Mouse (Mus musculus) myocyte (in vitro differentiated cells): ENCODE data around the gene Olfr1423. TPM values are rescaled to one million over a fixed set of nuclear protein-coding genes. Genes with fewer than 3 reads are reported as not detected.

ENCODE experiments used
- H3K27me3 ChIP-seq: one replicate; pipeline ENCODE4 v1.6.1; 2011; ENCODE audit not compliant: control insufficient read depth, insufficient read depth, insufficient read length
- H3K36me3 ChIP-seq: one replicate; pipeline ENCODE4 v1.6.1; 2011; ENCODE audit not compliant: control insufficient read depth, insufficient read depth
- H3K4me2 ChIP-seq: one replicate; pipeline ENCODE4 v1.6.1; 2011; ENCODE audit warnings: low read depth, control low read depth
- H3K4me3 ChIP-seq: one replicate; pipeline ENCODE4 v1.5.1; 2011; ENCODE audit warnings: mild to moderate bottlenecking, control low read depth, moderate library complexity
- H3K79me2 ChIP-seq: one replicate; pipeline ENCODE4 v1.6.1; 2011; ENCODE audit not compliant: control insufficient read depth, insufficient read depth
- H3ac ChIP-seq: one replicate; pipeline ENCODE4 v1.6.1; 2011; ENCODE audit not compliant: control insufficient read depth, insufficient read length
- CEBPB ChIP-seq: IDR thresholded peaks from 2 replicates; pipeline ENCODE4 v1.6.1; 2011; ENCODE audit warnings: mild to moderate bottlenecking, moderate library complexity; ENCODE audit not compliant: poor library complexity, insufficient read depth, severe bottlenecking
- E2F4 ChIP-seq: IDR thresholded peaks from one replicate; pipeline ENCODE4 v1.6.1; 2011; ENCODE audit warnings: mild to moderate bottlenecking, control low read depth, moderate library complexity; ENCODE audit not compliant: insufficient read depth
- MAX ChIP-seq: IDR thresholded peaks from one replicate; pipeline ENCODE4 v1.6.1; 2011; ENCODE audit warnings: low read depth, mild to moderate bottlenecking, control low read depth
- MYOD1 ChIP-seq, 3 experiments: IDR thresholded peaks; one replicate each; pipeline ENCODE4 v1.6.1; 2011; ENCODE audit warnings: control low read depth in 2 of 3, low read depth in 2 of 3, mild to moderate bottlenecking in 2 of 3, moderate library complexity in 1 of 3; ENCODE audit not compliant: insufficient read length in 2 of 3, control insufficient read depth in 1 of 3
- MYOG ChIP-seq, 3 experiments: IDR thresholded peaks; one replicate each; pipeline ENCODE4 v1.6.1; 2011; ENCODE audit warnings: control low read depth in 2 of 3, low read depth in 2 of 3, mild to moderate bottlenecking in 2 of 3; ENCODE audit not compliant: insufficient read length in 2 of 3, control insufficient read depth in 1 of 3, insufficient read depth in 1 of 3
- POLR2A ChIP-seq: IDR thresholded peaks from one replicate; pipeline ENCODE4 v1.6.1; 2011; ENCODE audit warnings: low read depth, mild to moderate bottlenecking, control low read depth, moderate library complexity; ENCODE audit not compliant: insufficient read length
- POLR2AphosphoS2 ChIP-seq: IDR thresholded peaks from one replicate; pipeline ENCODE4 v1.6.1; 2011; ENCODE audit warnings: low read depth, control low read depth; ENCODE audit not compliant: insufficient read length
- REST ChIP-seq: IDR thresholded peaks from one replicate; pipeline ENCODE4 v1.6.1; 2011; ENCODE audit warnings: mild to moderate bottlenecking, control low read depth, moderate library complexity; ENCODE audit not compliant: insufficient read depth, insufficient read length
- SRF ChIP-seq: IDR thresholded peaks from one replicate; pipeline ENCODE4 v1.6.1; 2011; ENCODE audit warnings: low read depth; ENCODE audit not compliant: control insufficient read depth, insufficient read length
- TCF12 ChIP-seq: IDR thresholded peaks from one replicate; pipeline ENCODE4 v1.6.1; 2011; ENCODE audit warnings: mild to moderate bottlenecking, control low read depth; ENCODE audit not compliant: poor library complexity, insufficient read depth, severe bottlenecking
- TCF3 ChIP-seq: IDR thresholded peaks from one replicate; pipeline ENCODE4 v1.6.1; 2011; ENCODE audit warnings: low read depth, control low read depth; ENCODE audit not compliant: insufficient read length
- USF1 ChIP-seq: IDR thresholded peaks from one replicate; pipeline ENCODE4 v1.6.1; 2011; ENCODE audit warnings: low read depth, mild to moderate bottlenecking, control low read depth, moderate library complexity
- polyA plus RNA-seq: library from polyadenylated mRNA; unstranded; fragments of >200 nt; fragmentation: generic; extraction: Trizol; gene quantifications from one replicate; pipeline ENCODE4 v1.2.1, GENCODE M21; 2012; ENCODE audit warnings: missing spikeins

Gene Olfr1423
- polyA plus RNA-seq, 1 experiment, result not detected

GRCm38 (mm10) chr19:12001686-12002085, 39.4 kb downstream of the Olfr1423 start:
- no peaks in the 10 kb centered on the region for H3K79me2 ChIP-seq
- H3K4me2 ChIP-seq, result peak overlapping the region; percentile 65
- no peak overlapping the region for H3ac ChIP-seq
- no peaks in the 10 kb centered on the region for H3K36me3 ChIP-seq
- TF ChIP-seq TCF12 (no peak), MYOD1 (IDR thresholded peaks at IDR 0.05; ENCODE audit: control insufficient read depth in 1 of 3, insufficient read length in 2 of 3, low read depth in 2 of 3) (no peak), REST (no peak), E2F4 (no peak), MAX (no peak), MYOG (IDR thresholded peaks at IDR 0.05; ENCODE audit: control insufficient read depth in 1 of 3, insufficient read depth in 1 of 3, insufficient read length in 2 of 3, low read depth in 2 of 3) (no peak), SRF (no peak), USF1 (no peak), POLR2A (no peak), POLR2AphosphoS2 (no peak), CEBPB (no peak), TCF3 (no peak)
- H3K4me3 ChIP-seq, result no peak overlapping the region
- H3K27me3 ChIP-seq, result no peaks in the 10 kb centered on the region

GRCm38 (mm10) chr19:11995722-11996448, 45.2 kb downstream of the Olfr1423 start:
- Histone ChIP-seq H3K4me3 (no peak overlapping the region), H3K79me2 (no peaks in the 10 kb centered on the region), H3K27me3 (no peaks in the 10 kb centered on the region), H3K36me3 (peaks cover 22% of the 10 kb centered on the region), H3K4me2 (no peak overlapping the region), H3ac (no peak overlapping the region)
- TF ChIP-seq E2F4, result no peak
- no peak for TF ChIP-seq MYOD1 (IDR thresholded peaks at IDR 0.05; ENCODE audit: control insufficient read depth in 1 of 3, insufficient read length in 2 of 3, low read depth in 2 of 3)
- TF ChIP-seq TCF3, result no peak
- peak; percentile 64 for TF ChIP-seq POLR2AphosphoS2

- H3K4me3 ChIP-seq, result no peak overlapping the region
- H3K36me3 ChIP-seq, result peaks cover 28% of the 10 kb centered on the region
- TF ChIP-seq TCF3 (no peak), TCF12 (no peak), POLR2A (no peak), REST (no peak), MYOD1 (IDR thresholded peaks at IDR 0.05; ENCODE audit: control insufficient read depth in 1 of 3, insufficient read length in 2 of 3, low read depth in 2 of 3) (no peak), CEBPB (no peak), MYOG (IDR thresholded peaks at IDR 0.05; ENCODE audit: control insufficient read depth in 1 of 3, insufficient read depth in 1 of 3, insufficient read length in 2 of 3, low read depth in 2 of 3) (no peak), POLR2AphosphoS2 (no peak), USF1 (no peak), MAX (no peak), SRF (no peak), E2F4 (no peak)
- H3K27me3 ChIP-seq, result no peaks in the 10 kb centered on the region
- no peak overlapping the region for H3ac ChIP-seq
- no peak overlapping the region for H3K4me2 ChIP-seq
- no peaks in the 10 kb centered on the region for H3K79me2 ChIP-seq
Observed at GRCm38 (mm10) chr19:11994703-11995431, 46.2 kb downstream of the Olfr1423 start.

- Histone ChIP-seq H3K27me3 (no peaks in the 10 kb centered on the region), H3K4me3 (no peak overlapping the region), H3K36me3 (peaks cover 47% of the 10 kb centered on the region), H3K4me2 (no peak overlapping the region), H3ac (no peak overlapping the region), H3K79me2 (no peaks in the 10 kb centered on the region)
- no peak for TF ChIP-seq TCF3
- no peak for TF ChIP-seq MYOG (IDR thresholded peaks at IDR 0.05; ENCODE audit: control insufficient read depth in 1 of 3, insufficient read depth in 1 of 3, insufficient read length in 2 of 3, low read depth in 2 of 3)
- TF ChIP-seq E2F4, result no peak
- no peak for TF ChIP-seq TCF12
- TF ChIP-seq POLR2A, result no peak
- no peak for TF ChIP-seq MAX
- no peak for TF ChIP-seq REST
- no peak for TF ChIP-seq CEBPB
- no peak for TF ChIP-seq MYOD1 (IDR thresholded peaks at IDR 0.05; ENCODE audit: control insufficient read depth in 1 of 3, insufficient read length in 2 of 3, low read depth in 2 of 3)
- no peak for TF ChIP-seq POLR2AphosphoS2
- no peak for TF ChIP-seq SRF
- TF ChIP-seq USF1, result no peak
Observed at GRCm38 (mm10) chr19:11992441-11993029, 48.6 kb downstream of the Olfr1423 start.
